18 mouse cellular contexts compared by ENCODE assay signal in the genomic region with DNA sequence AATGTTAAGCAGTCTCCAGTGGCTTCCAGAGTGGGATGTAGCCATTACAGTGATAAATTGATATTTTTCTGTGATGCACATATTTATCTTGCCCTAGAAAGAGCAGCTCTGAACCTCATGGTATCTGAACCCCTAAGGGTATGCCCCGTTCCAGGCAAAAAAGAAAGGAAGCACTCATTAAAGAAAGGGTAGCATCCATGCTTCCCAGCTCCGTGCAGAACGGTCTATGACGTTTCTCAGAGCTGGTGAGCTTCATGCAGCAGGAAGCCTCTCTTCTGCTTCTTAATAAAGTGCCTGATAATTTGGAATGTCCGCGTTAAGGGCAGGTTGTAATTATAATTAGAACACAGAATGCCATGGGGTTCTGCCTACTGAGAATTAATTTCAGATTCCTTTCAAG. TPM values are rescaled to one million over a fixed set of nuclear protein-coding genes. Genes with fewer than 3 reads are reported as not detected.
DNase-seq lines count a peak whose midpoint lies in the region; ATAC-seq and TF ChIP-seq lines count a peak whose summit lies in the region.
"Had no signal": no experiment of that assay in that cellular context is flagged by ENCODE, and none has a peak within 500 bp of the region (broad histone marks: within the 10 kb centered on the region; RNA-seq: fewer than 3 reads in every experiment).

No protein-coding gene starts in this region.

- H3K4me3 ChIP-seq in hindbrain, embryonic 13.5 days: no peak overlapping the region
- H3K4me3 ChIP-seq in hindbrain, embryonic 11.5 days (ENCODE audit: low read depth, low read length): no peak overlapping the region
- no peak overlapping the region for H3K4me3 ChIP-seq in hindbrain, embryonic 16.5 days (ENCODE audit: low read length)
- H3K4me3 ChIP-seq in midbrain, postnatal 0 days (ENCODE audit: low read depth, low read length): no peak overlapping the region
- H3K4me3 ChIP-seq: embryonic facial prominence, embryonic 13.5 days; erythroblast, embryonic 14.5 days; heart, embryonic 15.5 days; limb, embryonic 12.5 days; liver, embryonic 12.5 days; stomach, embryonic 15.5 days had no signal

- ATAC-seq in hindbrain, embryonic 13.5 days (ENCODE audit: low FRiP score): no peak
- ATAC-seq in hindbrain, embryonic 11.5 days (ENCODE audit: low FRiP score): no peak
- peak; percentile 63 for ATAC-seq in hindbrain, embryonic 16.5 days
- peak; percentile 38; the same call in 1 of the 2 replicates for ATAC-seq in midbrain, postnatal 0 days (ENCODE audit: low FRiP score)
- ATAC-seq: intestine, embryonic 16.5 days; liver, embryonic 12.5 days had no signal

- peaks cover 12% of the 10 kb centered on the region for H3K4me1 ChIP-seq in hindbrain, embryonic 13.5 days (replicated peaks)
- H3K4me1 ChIP-seq in hindbrain, embryonic 11.5 days (replicated peaks; ENCODE audit: control insufficient read depth, insufficient read depth, low read length): no peaks in the 10 kb centered on the region
- peaks cover 8% of the 10 kb centered on the region for H3K4me1 ChIP-seq in hindbrain, embryonic 16.5 days (ENCODE audit: control insufficient read depth, insufficient read depth, low read depth, low read length)
- H3K4me1 ChIP-seq in midbrain, postnatal 0 days (ENCODE audit: insufficient read depth, low read length): peaks cover 6% of the 10 kb centered on the region; the same call in 1 of the 2 replicates
- H3K4me1 ChIP-seq: stomach, embryonic 15.5 days had no signal

- no peak for TF ChIP-seq CTCF in brain, embryonic 14.5 days (IDR thresholded peaks at IDR 0.05; ENCODE audit: borderline replicate concordance, extremely low read depth, insufficient read depth, insufficient read length)
- no peak for TF ChIP-seq CTCF in midbrain, postnatal 0 days (IDR thresholded peaks at IDR 0.05)

- no peak overlapping the region for H3K9ac ChIP-seq in hindbrain, embryonic 13.5 days
- H3K9ac ChIP-seq in hindbrain, embryonic 11.5 days (ENCODE audit: low read depth, low read length): no peak overlapping the region
- H3K9ac ChIP-seq in hindbrain, embryonic 16.5 days (ENCODE audit: low read depth, low read length): 0 out of 2 replicates have a peak overlapping the region, but pooled peaks have one; percentile 16
- no peak overlapping the region for H3K9ac ChIP-seq in midbrain, postnatal 0 days (replicated peaks; ENCODE audit: low read length, poor library complexity, severe bottlenecking)
- H3K9ac ChIP-seq: embryonic facial prominence, embryonic 13.5 days; heart, embryonic 15.5 days; limb, embryonic 12.5 days; liver, embryonic 12.5 days; stomach, embryonic 15.5 days had no signal

- peak overlapping the region; percentile 14; the same call in 1 of the 2 replicates for H3K4me2 ChIP-seq in hindbrain, embryonic 13.5 days
- H3K4me2 ChIP-seq in hindbrain, embryonic 11.5 days (replicated peaks; ENCODE audit: low read depth, low read length): no peak overlapping the region
- H3K4me2 ChIP-seq in hindbrain, embryonic 16.5 days (ENCODE audit: low read length): peak overlapping the region; percentile 32; the same call in 1 of the 2 replicates
- no peak overlapping the region; the same call in 1 of the 2 replicates for H3K4me2 ChIP-seq in midbrain, postnatal 0 days (ENCODE audit: low read depth, low read length, poor library complexity, severe bottlenecking)
- H3K4me2 ChIP-seq: embryonic facial prominence, embryonic 13.5 days; heart, embryonic 15.5 days; limb, embryonic 12.5 days; liver, embryonic 12.5 days; stomach, embryonic 15.5 days had no signal

- WGBS in hindbrain, embryonic 13.5 days: 52% methylated on average over 6 of the region's 6 CpGs
- 76% methylated on average over 6 of the region's 6 CpGs for WGBS in hindbrain, embryonic 11.5 days
- WGBS in hindbrain, embryonic 16.5 days: 37% methylated on average over 6 of the region's 6 CpGs
- 34% methylated on average over 6 of the region's 6 CpGs for WGBS in midbrain, postnatal 0 days

- DNase-seq in hindbrain, embryonic 11.5 days (ENCODE audit: low spot score): no peak
- DNase-seq in brain, embryonic 14.5 days (ENCODE audit: low read depth): peak; percentile 43
- peak; percentile 4 for DNase-seq in midbrain, postnatal 0 days (ENCODE audit: low spot score)
- no peak for DNase-seq in ovary, postnatal 14 days (ENCODE audit: low spot score)
- no peak for DNase-seq in left cerebral cortex, adult 8-10 months (ENCODE audit: low spot score in 2 of 2)
- DNase-seq: cerebellum, adult 2 months; cerebellum, postnatal 36 days; lung, adult 18-20 months; right cerebral cortex, adult 18-20 months had no signal

- H3K36me3 ChIP-seq in hindbrain, embryonic 13.5 days: no peaks in the 10 kb centered on the region
- no peaks in the 10 kb centered on the region for H3K36me3 ChIP-seq in hindbrain, embryonic 11.5 days (ENCODE audit: control insufficient read depth, insufficient read depth, low read length)
- H3K36me3 ChIP-seq in hindbrain, embryonic 16.5 days (ENCODE audit: control insufficient read depth, insufficient read depth, low read length): no peaks in the 10 kb centered on the region
- no peaks in the 10 kb centered on the region for H3K36me3 ChIP-seq in midbrain, postnatal 0 days (ENCODE audit: insufficient read depth, low read length)
- H3K36me3 ChIP-seq: embryonic facial prominence, embryonic 13.5 days; heart, embryonic 15.5 days; limb, embryonic 12.5 days; liver, embryonic 12.5 days; stomach, embryonic 15.5 days had no signal

- peak overlapping the region; percentile 49 for H3K27ac ChIP-seq in hindbrain, embryonic 13.5 days
- H3K27ac ChIP-seq in hindbrain, embryonic 11.5 days (ENCODE audit: low read depth, low read length): no peak overlapping the region
- 0 out of 2 replicates have a peak overlapping the region, but pooled peaks have one; percentile 27 for H3K27ac ChIP-seq in hindbrain, embryonic 16.5 days (ENCODE audit: low read depth, low read length)
- H3K27ac ChIP-seq in midbrain, postnatal 0 days (ENCODE audit: low read depth, low read length): no peak overlapping the region; the same call in 1 of the 2 replicates
- H3K27ac ChIP-seq: embryonic facial prominence, embryonic 13.5 days; heart, embryonic 15.5 days; limb, embryonic 12.5 days; liver, embryonic 12.5 days; stomach, embryonic 15.5 days had no signal

- no peak for TF ChIP-seq POLR2A in brain, embryonic 14.5 days (IDR thresholded peaks at IDR 0.05; ENCODE audit: borderline replicate concordance, extremely low read depth, insufficient read depth, insufficient read length, poor library complexity, severe bottlenecking)

- H3K9me3 ChIP-seq in hindbrain, embryonic 13.5 days: no peaks in the 10 kb centered on the region
- no peaks in the 10 kb centered on the region for H3K9me3 ChIP-seq in hindbrain, embryonic 11.5 days (ENCODE audit: control insufficient read depth, low read length)
- H3K9me3 ChIP-seq in hindbrain, embryonic 16.5 days (ENCODE audit: control insufficient read depth, low read length): no peaks in the 10 kb centered on the region
- H3K9me3 ChIP-seq in midbrain, postnatal 0 days (ENCODE audit: low read length): no peaks in the 10 kb centered on the region
- H3K9me3 ChIP-seq: embryonic facial prominence, embryonic 13.5 days; heart, embryonic 15.5 days; limb, embryonic 12.5 days; liver, embryonic 12.5 days; stomach, embryonic 15.5 days had no signal

- no peaks in the 10 kb centered on the region; the same call in 1 of the 2 replicates for H3K27me3 ChIP-seq in hindbrain, embryonic 13.5 days
- H3K27me3 ChIP-seq in hindbrain, embryonic 11.5 days (ENCODE audit: control insufficient read depth, insufficient read depth, low read length): no peaks in the 10 kb centered on the region
- no peaks in the 10 kb centered on the region for H3K27me3 ChIP-seq in hindbrain, embryonic 16.5 days (replicated peaks; ENCODE audit: control insufficient read depth, insufficient read depth, low read length)
- no peaks in the 10 kb centered on the region for H3K27me3 ChIP-seq in midbrain, postnatal 0 days (ENCODE audit: insufficient read depth, low read length)
- H3K27me3 ChIP-seq: stomach, embryonic 15.5 days had no signal

RNA-seq across cellular contexts. Expression of a gene that starts 46.5 kb away (rescaled TPM):
- polyA plus RNA-seq in hindbrain, embryonic 13.5 days (2015; fragmentation: Nextera tagmentation; extraction: Ambion mirVana): 17.9 and 18.0 TPM in 2 replicates
- polyA plus RNA-seq in hindbrain, embryonic 11.5 days (2014; fragmentation: Nextera tagmentation; extraction: Ambion mirVana): 15.7 and 17.2 TPM in 2 replicates
- 13.8 and 17.0 TPM in 2 replicates for polyA plus RNA-seq in brain, embryonic 14.5 days (2012; rRNA removed)
- 8.6 and 12.2 TPM in 2 replicates for polyA plus RNA-seq in hindbrain, embryonic 16.5 days (2015; fragmentation: Nextera tagmentation; extraction: Ambion mirVana)
- 6.5 and 13.1 TPM in 2 replicates for total RNA-seq in midbrain, postnatal 0 days (2014; rRNA removed)
- 3.7 and 5.1 TPM in 2 replicates for polyA plus RNA-seq in midbrain, postnatal 0 days (2015; fragmentation: Nextera tagmentation; extraction: Ambion mirVana)
- total RNA-seq in left cerebral cortex, adult 8-10 months (2022): 1 to 10 TPM; 5.2 to 5.9 (median 5.4) TPM

Comparison
In these comparisons a context has a peak if more than half of its experiments do, and no peak if none do; other contexts are left out.
1. ATAC-seq: peak in hindbrain, embryonic 16.5 days (single experiment) and midbrain, postnatal 0 days (single experiment); none in hindbrain, embryonic 13.5 days (single experiment) and hindbrain, embryonic 11.5 days (single experiment).
2. H3K27ac ChIP-seq: peak in hindbrain, embryonic 13.5 days (single experiment) and hindbrain, embryonic 16.5 days (single experiment); none in hindbrain, embryonic 11.5 days (single experiment) and midbrain, postnatal 0 days (single experiment).
3. H3K4me2 ChIP-seq: peak in hindbrain, embryonic 13.5 days (single experiment) and hindbrain, embryonic 16.5 days (single experiment); none in hindbrain, embryonic 11.5 days (single experiment) and midbrain, postnatal 0 days (single experiment).
4. DNase-seq: peak in brain, embryonic 14.5 days (single experiment) and midbrain, postnatal 0 days (single experiment); none in hindbrain, embryonic 11.5 days (single experiment), ovary, postnatal 14 days (single experiment) and left cerebral cortex, adult 8-10 months (0 of 2).